Mouse (Mus musculus) kidney, postnatal 0 days (tissue): Measurements from ENCODE around the gene Bloc1s2. TPM values are rescaled to one million over a fixed set of nuclear protein-coding genes. Genes with fewer than 3 reads are reported as not detected.
A peak's percentile ranks its signal among the peaks of the same experiment; 100 is the strongest.

Experiments used
- ATAC-seq: fragments of 200-750 bp; cut with Nextera tagmentation; replicated peaks from 2 replicates; pipeline ENCODE4 v1.8.0; 2017; ENCODE audit warnings: low read depth, moderate number of reproducible peaks, moderate TSS enrichment, moderate library complexity; ENCODE audit not compliant: low FRiP score
- DNase-seq: peaks from one replicate; pipeline ENCODE4 v3.0.0-alpha.2; 2016; ENCODE audit warnings: low spot score
- H3K27ac ChIP-seq: fragments of 300-500 bp; sonication (generic); 2 replicates; pipeline ENCODE4 v1.5.1; 2014; ENCODE audit warnings: mild to moderate bottlenecking
- H3K27me3 ChIP-seq: fragments of 300-500 bp; sonication (generic); 2 replicates; pipeline ENCODE4 v1.6.1; 2014; ENCODE audit warnings: low read length, mixed read lengths; ENCODE audit not compliant: insufficient read depth
- H3K36me3 ChIP-seq: fragments of 300-500 bp; sonication (generic); 2 replicates; pipeline ENCODE4 v1.6.1; 2014; ENCODE audit warnings: low read length, mixed read lengths; ENCODE audit not compliant: insufficient read depth
- H3K4me1 ChIP-seq: fragments of 300-500 bp; sonication (generic); replicated peaks from 2 replicates; pipeline ENCODE4 v1.6.1; 2014; ENCODE audit warnings: antibody characterized with exemption, low read length, mixed read lengths; ENCODE audit not compliant: insufficient read depth
- H3K4me2 ChIP-seq: fragments of 300-500 bp; sonication (generic); 2 replicates; pipeline ENCODE4 v1.6.1; 2014; ENCODE audit warnings: mild to moderate bottlenecking, low read length, moderate library complexity, mixed read lengths
- H3K4me3 ChIP-seq: fragments of 300-500 bp; sonication (generic); replicated peaks from 2 replicates; pipeline ENCODE4 v1.5.1; 2014; ENCODE audit warnings: low read depth, low read length
- H3K9ac ChIP-seq: fragments of 300-500 bp; sonication (generic); 2 replicates; pipeline ENCODE4 v1.6.1; 2014; ENCODE audit warnings: low read depth, low read length
- H3K9me3 ChIP-seq: fragments of 300-500 bp; sonication (generic); replicated peaks from 2 replicates; pipeline ENCODE4 v1.6.1; 2016; ENCODE audit warnings: low read length, inconsistent platforms, mixed read lengths
- CTCF ChIP-seq: IDR thresholded peaks from 2 replicates; pipeline ENCODE4 v1.5.1; 2016; ENCODE audit warnings: antibody characterized with exemption, low read depth, mild to moderate bottlenecking, moderate library complexity
- WGBS: fragments of 180-500 bp; shearing (Covaris S2); extraction: QIAGEN DNeasy Blood & Tissue Kit; methylation state at CpG from one replicate; pipeline ENCODE4 v1.1.7; 2014; 5-methylcytosine and 5-hydroxymethylcytosine counted together
- polyA plus RNA-seq: library from polyadenylated mRNA; unstranded; fragments of >200 nt; fragmentation: Nextera tagmentation; extraction: Ambion mirVana; gene quantifications from 2 replicates; pipeline ENCODE4 v1.2.1, GENCODE M21; 2015

Gene Bloc1s2
- polyA plus RNA-seq, 1 experiment from 2014 or later, result 93.1 TPM

GRCm38 (mm10) chr19:44180502-44180901 lies 34.3 kb upstream of the Bloc1s2 start:
- TF ChIP-seq CTCF, result no peak
- Histone ChIP-seq H3K9me3 (no peaks in the 10 kb centered on the region), H3K4me2 (no peak overlapping the region), H3K4me1 (no peaks in the 10 kb centered on the region), H3K27ac (no peak overlapping the region), H3K9ac (no peak overlapping the region), H3K27me3 (no peaks in the 10 kb centered on the region), H3K36me3 (no peaks in the 10 kb centered on the region), H3K4me3 (no peak overlapping the region)
- ATAC-seq (no peak), DNase-seq (no peak)
- WGBS, result 81% methylated on average over 1 of the region's 1 CpGs

DNA sequence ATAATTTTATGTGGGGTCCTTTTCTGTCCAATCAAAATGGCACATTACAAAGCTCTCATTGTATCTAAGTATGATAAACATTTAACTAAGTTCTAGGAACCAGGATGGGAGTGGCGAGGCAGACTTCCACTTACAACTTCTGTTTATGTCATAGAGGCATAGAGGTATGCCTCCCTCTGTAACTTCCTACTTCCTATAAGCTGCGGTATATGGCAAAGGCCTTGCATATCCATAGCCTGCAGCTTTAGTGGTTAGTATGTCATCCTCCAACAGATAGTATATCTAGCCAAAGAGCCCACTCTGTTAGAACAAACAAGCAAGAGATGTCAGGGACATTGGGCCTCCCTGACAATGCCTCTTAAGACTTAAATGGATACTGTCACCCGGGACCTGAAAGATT lies 30.5 kb upstream of the Bloc1s2 start:
- DNase-seq, result no peak
- TF ChIP-seq CTCF, result no peak
- WGBS, result 83% methylated on average over 3 of the region's 3 CpGs
- ATAC-seq, result no peak
- Histone ChIP-seq H3K27ac (no peak overlapping the region), H3K9me3 (no peaks in the 10 kb centered on the region), H3K9ac (no peak overlapping the region), H3K4me3 (no peak overlapping the region), H3K36me3 (no peaks in the 10 kb centered on the region), H3K4me1 (no peaks in the 10 kb centered on the region), H3K27me3 (no peaks in the 10 kb centered on the region), H3K4me2 (no peak overlapping the region)

- Histone ChIP-seq H3K4me1 (no peaks in the 10 kb centered on the region), H3K4me3 (no peak overlapping the region), H3K27ac (no peak overlapping the region), H3K27me3 (no peaks in the 10 kb centered on the region), H3K4me2 (no peak overlapping the region), H3K36me3 (no peaks in the 10 kb centered on the region), H3K9ac (no peak overlapping the region), H3K9me3 (no peaks in the 10 kb centered on the region)
- no peak for TF ChIP-seq CTCF
- DNase-seq, result no peak
- ATAC-seq, result no peak
- 64% methylated on average over 8 of the region's 8 CpGs for WGBS
Measured at GRCm38 (mm10) chr19:44174835-44175234, 28.6 kb upstream of the Bloc1s2 start.

GRCm38 (mm10) chr19:44161515-44161914 lies 15.3 kb upstream of the Bloc1s2 start:
- H3K4me1 ChIP-seq, result no peaks in the 10 kb centered on the region
- 0 out of 2 replicates have a peak, but pooled peaks cover 3% of the 10 kb centered on the region for H3K27me3 ChIP-seq
- no peak overlapping the region for H3K4me2 ChIP-seq
- no peaks in the 10 kb centered on the region for H3K36me3 ChIP-seq
- no peak overlapping the region for H3K9ac ChIP-seq
- peak; percentile 75 for TF ChIP-seq CTCF
- DNase-seq (peak; percentile 71), ATAC-seq (no peak)
- 13% methylated on average over 3 of the region's 3 CpGs for WGBS
- H3K9me3 ChIP-seq, result no peaks in the 10 kb centered on the region
- H3K27ac ChIP-seq, result no peak overlapping the region
- no peak overlapping the region for H3K4me3 ChIP-seq

GRCm38 (mm10) chr19:44159386-44159785 lies 13.1 kb upstream of the Bloc1s2 start:
- no peaks in the 10 kb centered on the region for H3K36me3 ChIP-seq
- H3K4me1 ChIP-seq, result no peaks in the 10 kb centered on the region
- 85% methylated on average over 3 of the region's 3 CpGs for WGBS
- TF ChIP-seq CTCF, result no peak
- DNase-seq (no peak), ATAC-seq (no peak)
- H3K4me2 ChIP-seq, result no peak overlapping the region
- no peaks in the 10 kb centered on the region for H3K9me3 ChIP-seq
- H3K27ac ChIP-seq, result no peak overlapping the region
- H3K4me3 ChIP-seq, result no peak overlapping the region
- H3K27me3 ChIP-seq, result 0 out of 2 replicates have a peak, but pooled peaks cover 3% of the 10 kb centered on the region
- H3K9ac ChIP-seq, result no peak overlapping the region

GRCm38 (mm10) chr19:44157005-44157404 lies 10.8 kb upstream of the Bloc1s2 start:
- Histone ChIP-seq H3K4me3 (no peak overlapping the region), H3K4me1 (no peaks in the 10 kb centered on the region), H3K9me3 (no peaks in the 10 kb centered on the region), H3K27me3 (peaks cover 3% of the 10 kb centered on the region; the same call in 1 of the 2 replicates), H3K4me2 (no peak overlapping the region), H3K27ac (no peak overlapping the region), H3K36me3 (no peaks in the 10 kb centered on the region), H3K9ac (no peak overlapping the region)
- 94% methylated on average over 10 of the region's 10 CpGs for WGBS
- DNase-seq, result no peak
- TF ChIP-seq CTCF, result no peak
- ATAC-seq, result no peak

DNA sequence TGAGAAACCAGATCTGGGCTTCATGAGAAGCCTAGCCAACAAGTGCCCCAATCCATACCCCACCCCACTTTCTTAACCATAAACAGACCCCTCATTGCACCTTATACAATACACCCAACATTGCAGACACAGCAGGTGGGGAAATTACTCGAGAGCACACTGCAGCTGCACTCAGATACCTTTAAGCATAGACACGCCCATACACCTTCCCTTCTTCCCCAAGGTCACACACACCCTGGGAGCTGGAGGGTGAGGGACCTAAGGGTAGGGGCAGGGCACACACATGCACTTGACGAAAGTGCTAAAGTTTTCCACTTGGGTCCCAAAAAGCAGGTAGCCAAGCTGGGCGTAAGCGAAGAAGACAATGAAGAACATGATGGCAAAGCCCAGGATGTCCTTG lies 7.5 kb upstream of the Bloc1s2 start:
- Histone ChIP-seq H3K36me3 (no peaks in the 10 kb centered on the region), H3K4me3 (no peak overlapping the region), H3K27me3 (no peaks in the 10 kb centered on the region; the same call in 1 of the 2 replicates), H3K9ac (no peak overlapping the region), H3K9me3 (no peaks in the 10 kb centered on the region), H3K27ac (no peak overlapping the region), H3K4me1 (no peaks in the 10 kb centered on the region), H3K4me2 (no peak overlapping the region)
- ATAC-seq (no peak), DNase-seq (no peak)
- no peak for TF ChIP-seq CTCF
- 83% methylated on average over 5 of the region's 5 CpGs for WGBS
